Mouse (Mus musculus) embryonic facial prominence, embryonic 11.5 days (tissue): ENCODE measurements around the gene Rnf11. TPM values are rescaled to one million over a fixed set of nuclear protein-coding genes. Genes with fewer than 3 reads are reported as not detected.

Experiments used
- polyA plus RNA-seq: library from polyadenylated mRNA; unstranded; fragments of >200 nt; fragmentation: Nextera tagmentation; extraction: Ambion mirVana; gene quantifications from 2 replicates; pipeline ENCODE4 v1.2.1, GENCODE M21; 2014

Gene Rnf11
- polyA plus RNA-seq, 1 experiment from 2014 or later = 50.8 TPM

Other genes with a start within 250 kb of the Rnf11 start
- 50.3 and 50.7 TPM in 2 replicates for gene Eps15, start 204.5 kb downstream of the Rnf11 start, polyA plus RNA-seq
- 4.3 and 4.8 TPM in 2 replicates for gene Ttc39a, start 78.1 kb downstream of the Rnf11 start, polyA plus RNA-seq
- gene 4930522H14Rik, start 46.6 kb upstream of the Rnf11 start, polyA plus RNA-seq = not detected in 2 replicates
- gene Cdkn2c, start 182.5 kb upstream of the Rnf11 start, polyA plus RNA-seq = 4.6 and 5.5 TPM in 2 replicates
- gene Faf1, start 191.9 kb upstream of the Rnf11 start, polyA plus RNA-seq = 41.1 and 47.2 TPM in 2 replicates